Mouse (Mus musculus) forebrain, embryonic 13.5 days (tissue): Measurements from ENCODE around the gene Atrx. TPM values are rescaled to one million over a fixed set of nuclear protein-coding genes. Genes with fewer than 3 reads are reported as not detected.
"Not testable (repeated sequence)": the region's sequence is repeated elsewhere in the genome, so short reads cannot be mapped to it uniquely, and the experiment has no call there.

Experiments used
- ATAC-seq: fragments of 200-750 bp; cut with Nextera tagmentation; 2 replicates; pipeline ENCODE4 v1.8.0; 2017
- H3K27ac ChIP-seq: fragments of 300-500 bp; sonication (generic); 2 replicates; pipeline ENCODE4 v1.5.1; 2015; ENCODE audit warnings: inconsistent platforms, mild to moderate bottlenecking, moderate library complexity
- H3K27me3 ChIP-seq: fragments of 300-500 bp; sonication (generic); 2 replicates; pipeline ENCODE4 v1.6.1; 2015; ENCODE audit warnings: mild to moderate bottlenecking, inconsistent platforms
- H3K36me3 ChIP-seq: fragments of 300-500 bp; sonication (generic); 2 replicates; pipeline ENCODE4 v1.6.1; 2015; ENCODE audit warnings: mild to moderate bottlenecking, inconsistent platforms; ENCODE audit not compliant: poor library complexity, severe bottlenecking
- H3K4me1 ChIP-seq: fragments of 300-500 bp; sonication (generic); 2 replicates; pipeline ENCODE4 v1.6.1; 2015; ENCODE audit warnings: inconsistent platforms
- H3K4me2 ChIP-seq: fragments of 300-500 bp; sonication (generic); 2 replicates; pipeline ENCODE4 v1.6.1; 2015; ENCODE audit warnings: inconsistent platforms, mild to moderate bottlenecking, moderate library complexity
- H3K4me3 ChIP-seq: fragments of 300-500 bp; sonication (generic); 2 replicates; pipeline ENCODE4 v1.5.1; 2015; ENCODE audit warnings: mild to moderate bottlenecking, inconsistent platforms
- H3K9ac ChIP-seq: fragments of 300-500 bp; sonication (generic); 2 replicates; pipeline ENCODE4 v1.6.1; 2015; ENCODE audit warnings: mild to moderate bottlenecking, inconsistent platforms
- H3K9me3 ChIP-seq: fragments of 300-500 bp; sonication (generic); replicated peaks from 2 replicates; pipeline ENCODE4 v1.6.1; 2016; ENCODE audit warnings: inconsistent platforms
- WGBS: fragments of 180-500 bp; shearing (Covaris S2); methylation state at CpG from one replicate; pipeline ENCODE4 v1.1.7; 2015; 5-methylcytosine and 5-hydroxymethylcytosine counted together
- polyA plus RNA-seq: library from polyadenylated mRNA; unstranded; fragments of >200 nt; fragmentation: Nextera tagmentation; extraction: Ambion mirVana; gene quantifications from 2 replicates; pipeline ENCODE4 v1.2.1, GENCODE M21; 2015

Atrx gene
- 268 and 271 TPM in 2 replicates for polyA plus RNA-seq

- H3K4me3 ChIP-seq, result peak within 1 kb of the TSS; percentile 62
- H3K9me3 ChIP-seq, result no peaks in the 10 kb centered on the region
- H3K27ac ChIP-seq, result peak within 1 kb of the TSS; percentile 94
- H3K36me3 ChIP-seq, result no peaks in the 10 kb centered on the region
- H3K27me3 ChIP-seq, result no peaks in the 10 kb centered on the region
- peak; percentile 96 for ATAC-seq
- WGBS, result 19% methylated on average over 42 of the region's 42 CpGs
- peaks cover 13% of the 10 kb centered on the region for H3K4me1 ChIP-seq
- peak within 1 kb of the TSS; percentile 89 for H3K9ac ChIP-seq
- peak within 1 kb of the TSS; percentile 59 for H3K4me2 ChIP-seq
These were observed at the start of gene Atrx for GRCm38 (mm10) chrX:105928861-105929477. TSS of gene Atrx (minus strand) at chrX:105929403.

GRCm38 (mm10) chrX:105957091-105957490 lies 27.9 kb upstream of the Atrx start:
- H3K9ac ChIP-seq, H3K9me3 ChIP-seq, H3K27ac ChIP-seq, H3K27me3 ChIP-seq, ATAC-seq, H3K4me1 ChIP-seq, H3K4me2 ChIP-seq, H3K36me3 ChIP-seq, H3K4me3 ChIP-seq: not testable (repeated sequence)
- 84% methylated on average over 14 of the region's 14 CpGs for WGBS

DNA sequence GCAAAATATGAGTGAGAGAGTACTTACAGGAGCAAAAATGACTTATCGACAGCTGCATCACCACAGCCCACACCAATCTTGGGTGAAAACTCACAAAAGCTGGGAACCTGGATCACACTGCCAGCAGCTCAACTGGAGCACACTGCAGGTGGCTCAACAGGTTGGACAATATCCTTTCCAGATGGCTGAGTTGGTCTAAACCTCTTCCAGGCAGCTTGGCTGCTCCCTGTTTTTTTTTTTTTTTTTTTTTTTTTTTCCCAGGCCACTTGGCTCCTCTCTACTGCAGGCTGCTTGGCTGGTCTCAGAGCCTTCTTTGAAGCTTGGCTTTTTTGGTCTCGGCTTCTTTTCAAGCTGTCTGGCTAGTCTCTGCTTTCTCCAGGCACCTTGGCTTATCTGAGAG lies 24.8 kb upstream of the Atrx start:
- 83% methylated on average over 2 of the region's 2 CpGs for WGBS
- no peak for ATAC-seq

GRCm38 (mm10) chrX:105946357-105946756 lies 17.2 kb upstream of the Atrx start:
- no peak overlapping the region for H3K4me2 ChIP-seq
- no peak overlapping the region for H3K4me3 ChIP-seq
- H3K36me3 ChIP-seq, result no peaks in the 10 kb centered on the region
- WGBS, result 76% methylated on average over 1 of the region's 1 CpGs
- ATAC-seq, result no peak
- no peak overlapping the region for H3K9ac ChIP-seq
- H3K4me1 ChIP-seq, result no peaks in the 10 kb centered on the region
- no peak overlapping the region for H3K27ac ChIP-seq
- no peaks in the 10 kb centered on the region for H3K9me3 ChIP-seq
- H3K27me3 ChIP-seq, result no peaks in the 10 kb centered on the region

More for the DNA sequence above, 24.8 kb upstream of the Atrx start:
- Histone ChIP-seq H3K4me1 (no peaks in the 10 kb centered on the region), H3K27me3 (no peaks in the 10 kb centered on the region), H3K9me3 (no peaks in the 10 kb centered on the region), H3K9ac (no peak overlapping the region), H3K27ac (no peak overlapping the region), H3K4me3 (no peak overlapping the region), H3K4me2 (no peak overlapping the region), H3K36me3 (no peaks in the 10 kb centered on the region)

DNA sequence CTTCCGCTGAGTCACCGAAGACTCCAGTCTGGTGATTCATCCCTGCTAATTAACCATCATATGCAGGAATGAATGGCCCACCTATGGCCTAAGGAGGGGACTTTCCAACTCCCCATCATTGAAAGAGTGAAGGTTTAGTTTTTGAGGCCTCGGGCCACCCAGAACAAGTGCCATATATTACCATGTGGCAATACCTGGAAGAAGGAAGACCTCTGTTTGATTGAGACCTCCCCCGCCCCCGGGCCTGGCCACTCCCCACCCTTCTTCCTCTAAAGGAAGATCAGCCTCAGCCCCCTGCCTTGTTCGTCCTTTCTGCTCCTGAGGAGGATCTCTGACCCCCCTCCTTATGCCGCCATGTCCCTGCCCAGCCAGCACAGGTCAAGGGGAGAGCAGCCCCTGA lies 10.0 kb upstream of the Atrx start:
- H3K9me3 ChIP-seq, result no peaks in the 10 kb centered on the region

GRCm38 (mm10) chrX:105937736-105938135 lies 8.5 kb upstream of the Atrx start:
- Histone ChIP-seq H3K27me3 (no peaks in the 10 kb centered on the region), H3K9me3 (no peaks in the 10 kb centered on the region), H3K9ac (no peak overlapping the region), H3K4me2 (no peak overlapping the region), H3K27ac (no peak overlapping the region), H3K4me1 (no peaks in the 10 kb centered on the region), H3K36me3 (no peaks in the 10 kb centered on the region), H3K4me3 (no peak overlapping the region)
- ATAC-seq, result no peak
- WGBS, result 72% methylated on average over 2 of the region's 2 CpGs

More for the DNA sequence above, 10.0 kb upstream of the Atrx start:
- Histone ChIP-seq H3K27ac (no peak overlapping the region), H3K4me2 (no peak overlapping the region), H3K36me3 (no peaks in the 10 kb centered on the region), H3K4me1 (no peaks in the 10 kb centered on the region), H3K4me3 (no peak overlapping the region), H3K9ac (no peak overlapping the region), H3K27me3 (no peaks in the 10 kb centered on the region)
- no peak for ATAC-seq
- WGBS, result 82% methylated on average over 7 of the region's 7 CpGs

GRCm38 (mm10) chrX:105934341-105934740 lies 5.1 kb upstream of the Atrx start:
- Histone ChIP-seq H3K36me3 (no peaks in the 10 kb centered on the region), H3K4me1 (no peaks in the 10 kb centered on the region), H3K27ac (no peak overlapping the region), H3K9ac (no peak overlapping the region), H3K4me3 (no peak overlapping the region), H3K27me3 (no peaks in the 10 kb centered on the region), H3K9me3 (no peaks in the 10 kb centered on the region), H3K4me2 (no peak overlapping the region)
- 56% methylated on average over 5 of the region's 5 CpGs for WGBS
- ATAC-seq, result no peak

GRCm38 (mm10) chrX:105929478-105930038 lies 355 bp upstream of the Atrx start:
- Histone ChIP-seq H3K4me3 (peak overlapping the region; percentile 62), H3K9me3 (no peaks in the 10 kb centered on the region), H3K27ac (peak overlapping the region; percentile 94; the same call in 1 of the 2 replicates), H3K36me3 (no peaks in the 10 kb centered on the region), H3K27me3 (no peaks in the 10 kb centered on the region), H3K9ac (no peak overlapping the region), H3K4me2 (peak overlapping the region; percentile 42), H3K4me1 (peaks cover 13% of the 10 kb centered on the region)
- ATAC-seq, result peak; percentile 36
- WGBS, result 38% methylated on average over 8 of the region's 8 CpGs

DNA sequence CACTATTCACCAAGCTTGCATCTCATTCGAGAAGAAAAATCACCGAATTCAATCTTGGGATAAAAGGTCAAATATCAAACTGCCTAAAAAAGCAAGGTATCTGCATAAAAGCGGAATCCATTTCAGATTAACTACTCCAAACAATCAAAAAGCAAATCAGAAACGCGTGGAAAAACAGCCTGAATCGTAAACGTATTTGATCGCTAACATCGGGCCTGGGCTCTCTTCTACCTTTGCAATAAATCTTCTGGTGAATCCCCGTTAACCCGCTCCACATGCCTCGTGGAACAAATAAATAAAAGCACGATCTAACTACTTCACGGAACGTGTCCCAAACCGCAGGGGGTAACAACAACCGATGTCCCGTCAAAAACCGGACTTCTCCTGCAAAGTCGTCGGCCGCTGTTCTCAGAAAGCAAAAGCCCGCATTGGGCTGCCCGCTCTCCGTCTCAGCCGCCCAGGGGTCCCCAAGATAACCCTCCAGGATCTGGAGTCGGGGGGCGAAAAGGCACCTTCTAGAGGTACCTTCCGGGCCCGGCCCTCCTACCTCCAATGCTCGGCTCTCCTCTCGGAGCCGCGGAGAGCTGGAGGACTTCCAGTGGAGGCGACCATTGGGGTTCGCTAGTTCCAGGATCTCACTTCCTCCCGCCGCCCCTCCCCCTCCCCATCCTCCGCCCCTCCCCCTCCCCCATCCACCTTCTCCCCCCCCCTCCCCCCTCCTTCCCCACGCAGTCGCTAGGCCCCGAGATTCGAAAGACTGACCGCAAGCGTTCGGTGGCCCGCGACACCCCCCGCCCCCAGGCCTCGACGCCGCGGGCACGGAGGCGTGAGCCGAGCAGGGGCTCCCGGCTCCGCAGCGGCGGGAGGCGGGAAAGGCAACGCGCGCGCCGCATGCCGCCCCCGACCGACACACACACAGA lies 1.0 kb downstream of the Atrx start:
- Histone ChIP-seq H3K36me3 (no peaks in the 10 kb centered on the region), H3K27me3 (no peaks in the 10 kb centered on the region)
- 32% methylated on average over 44 of the region's 69 CpGs for WGBS

GRCm38 (mm10) chrX:105926121-105926735 lies 3.0 kb downstream of the Atrx start:
- Histone ChIP-seq H3K4me1 (peaks cover 13% of the 10 kb centered on the region), H3K4me2 (peak overlapping the region; percentile 59), H3K4me3 (0 out of 2 replicates have a peak overlapping the region, but pooled peaks have one; percentile 62), H3K27me3 (no peaks in the 10 kb centered on the region), H3K36me3 (no peaks in the 10 kb centered on the region), H3K9ac (no peak overlapping the region), H3K27ac (no peak overlapping the region), H3K9me3 (no peaks in the 10 kb centered on the region)
- ATAC-seq, result no peak
- WGBS, result 77% methylated on average over 12 of the region's 12 CpGs

More for the DNA sequence above, 1.0 kb downstream of the Atrx start:
- peak overlapping the region; percentile 89 for H3K9ac ChIP-seq
- no peaks in the 10 kb centered on the region for H3K9me3 ChIP-seq
- peaks cover 13% of the 10 kb centered on the region for H3K4me1 ChIP-seq
- peak overlapping the region; percentile 94 for H3K27ac ChIP-seq
- peak; percentile 57 for ATAC-seq
- peak overlapping the region; percentile 62 for H3K4me3 ChIP-seq
- H3K4me2 ChIP-seq, result peak overlapping the region; percentile 59

DNA sequence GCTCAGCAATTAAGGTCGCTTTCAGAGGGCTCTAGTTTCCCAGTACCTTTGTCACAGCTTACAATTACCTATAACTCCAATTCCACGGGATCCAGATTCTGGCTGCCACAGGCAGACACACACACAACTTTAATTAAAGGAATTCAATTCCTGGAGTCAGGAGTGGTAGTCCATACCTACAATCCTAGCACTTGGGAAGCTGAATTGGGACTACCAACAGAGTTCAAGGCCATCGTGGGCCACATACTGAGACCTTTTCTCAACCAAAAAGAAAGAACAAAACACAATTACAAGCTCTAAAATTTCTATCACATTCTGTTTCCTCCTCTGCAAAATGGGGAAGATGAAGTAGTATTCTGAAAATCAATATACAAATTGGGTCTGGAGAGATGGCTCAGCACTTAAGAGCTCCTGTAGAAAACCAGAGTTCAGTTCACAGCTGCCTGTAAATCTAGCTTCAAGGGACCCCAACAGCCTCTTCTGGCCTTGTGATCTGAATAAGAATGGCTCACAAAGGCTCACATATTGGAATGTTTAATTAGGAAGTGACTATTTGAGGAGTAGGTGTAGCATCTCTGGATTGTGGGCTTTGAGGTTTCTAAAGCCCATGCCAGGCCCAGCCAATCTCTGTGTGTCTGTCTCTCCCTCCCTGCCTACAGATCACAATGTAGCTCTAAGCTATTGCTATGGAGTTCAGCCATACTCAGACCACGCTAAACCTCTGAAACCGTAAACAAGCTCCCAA lies 4.7 kb downstream of the Atrx start:
- ATAC-seq, result no peak
- no peaks in the 10 kb centered on the region for H3K36me3 ChIP-seq
- no peak overlapping the region for H3K9ac ChIP-seq
- H3K4me2 ChIP-seq, result no peak overlapping the region
- H3K27ac ChIP-seq, result no peak overlapping the region
- H3K4me1 ChIP-seq, result peaks cover 13% of the 10 kb centered on the region
- no peaks in the 10 kb centered on the region for H3K27me3 ChIP-seq
- 83% methylated on average over 5 of the region's 5 CpGs for WGBS
- H3K9me3 ChIP-seq, result no peaks in the 10 kb centered on the region
- no peak overlapping the region for H3K4me3 ChIP-seq
